ENCODE assay signal across 19 mouse cellular contexts in genomic region chr12:28176016-28176415, GRCm38 (mm10).
"Had no signal": no experiment of that assay in that cellular context is flagged by ENCODE, and none has a peak within 500 bp of the region (broad histone marks: within the 10 kb centered on the region; RNA-seq: fewer than 3 reads in every experiment).

No protein-coding gene starts in this region.

- H3K4me1 ChIP-seq: limb, embryonic 15.5 days; lung, embryonic 15.5 days; megakaryocyte, embryonic 14.5 days; midbrain, embryonic 10.5 days; neural tube, embryonic 12.5 days; neural tube, embryonic 15.5 days; stomach, embryonic 15.5 days had no signal

- DNase-seq: kidney, adult 18-20 months; kidney, adult 9 months; kidney, postnatal 14 days; kidney, postnatal 4 days; liver, postnatal 0 days; lung, postnatal 14 days; midbrain, embryonic 14.5 days; right cerebral cortex, postnatal 25 days; spleen, adult 18-20 months; thymus, postnatal 25 days had no signal

- H3K9me3 ChIP-seq: limb, embryonic 15.5 days; lung, embryonic 15.5 days; midbrain, embryonic 10.5 days; neural tube, embryonic 12.5 days; neural tube, embryonic 15.5 days; stomach, embryonic 15.5 days had no signal

- H3K27ac ChIP-seq: limb, embryonic 15.5 days; liver, embryonic 14.5 days; lung, embryonic 15.5 days; midbrain, embryonic 10.5 days; neural tube, embryonic 12.5 days; neural tube, embryonic 15.5 days; stomach, embryonic 15.5 days had no signal

- H3K4me3 ChIP-seq: limb, embryonic 15.5 days; lung, embryonic 15.5 days; megakaryocyte, embryonic 14.5 days; midbrain, embryonic 10.5 days; neural tube, embryonic 12.5 days; neural tube, embryonic 15.5 days; stomach, embryonic 15.5 days had no signal

- H3K36me3 ChIP-seq: limb, embryonic 15.5 days; lung, embryonic 15.5 days; midbrain, embryonic 10.5 days; neural tube, embryonic 12.5 days; neural tube, embryonic 15.5 days; stomach, embryonic 15.5 days had no signal

- H3K27me3 ChIP-seq: limb, embryonic 15.5 days; lung, embryonic 15.5 days; megakaryocyte, embryonic 14.5 days; neural tube, embryonic 12.5 days; neural tube, embryonic 15.5 days; stomach, embryonic 15.5 days had no signal

- ATAC-seq: liver, postnatal 0 days had no signal

- H3K9ac ChIP-seq: limb, embryonic 15.5 days; liver, embryonic 14.5 days; liver, postnatal 0 days; lung, embryonic 15.5 days; neural tube, embryonic 12.5 days; neural tube, embryonic 15.5 days; stomach, embryonic 15.5 days had no signal

- H3K4me2 ChIP-seq: limb, embryonic 15.5 days; liver, embryonic 11.5 days; lung, embryonic 15.5 days; neural tube, embryonic 12.5 days; neural tube, embryonic 15.5 days; stomach, embryonic 15.5 days had no signal
